Mouse (Mus musculus): ENCODE measurements at regions not wholly inside any gene's neighbourhood (a gene's known extent, or its start where the extent isn't known, plus 50 kb on each side); places are given as distances from the start of the nearest gene placed in this dataset.

DNA sequence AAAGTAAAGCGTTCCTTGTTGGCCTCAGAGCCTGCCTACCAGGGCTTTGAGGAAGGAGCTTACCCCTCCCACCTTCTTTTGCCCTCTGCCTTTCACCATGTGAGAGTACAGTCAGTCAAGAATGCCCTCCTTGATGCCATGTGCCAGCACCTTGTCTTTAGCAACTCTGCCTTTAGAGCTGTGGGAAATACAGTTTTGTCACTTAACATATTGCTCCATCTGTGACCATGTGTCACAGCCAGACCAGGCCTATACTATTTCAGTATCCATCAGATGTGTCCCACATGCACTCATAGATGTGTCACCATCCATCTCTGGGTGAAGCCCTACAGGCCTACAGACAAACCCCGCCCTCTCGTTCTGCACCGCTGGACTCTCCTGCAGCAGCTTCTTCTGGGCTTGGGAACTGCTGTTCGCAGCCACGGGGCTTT is 355.9 kb downstream of the Agtpbp1 start:
- no peak for TF ChIP-seq POLR2A (IDR thresholded peaks at IDR 0.05; ENCODE audit: insufficient read depth, low read depth, low read length)
- no peak for TF ChIP-seq CTCF (IDR thresholded peaks at IDR 0.05; ENCODE audit: insufficient read depth, low read depth, low read length)

All from olfactory bulb, adult 2 months (tissue).